Mouse (Mus musculus): ENCODE results near the gene Acap2. TPM values are rescaled to one million over a fixed set of nuclear protein-coding genes. Genes with fewer than 3 reads are reported as not detected.

Acap2 gene
- 17.0 and 23.8 TPM in 2 replicates for polyA plus RNA-seq (2012; rRNA removed)

GRCm38 (mm10) chr16:31200790-31201567, at the start of gene Acap2:
Gene Acap2, minus strand, starts transcription at chr16:31201245.

GRCm38 (mm10) chr16:31081125-31081664, 119.8 kb downstream of the Acap2 start, which contains the start of gene Xxylt1:
Gene Xxylt1, minus strand, starts transcription at chr16:31081432.

Other genes with a start within 250 kb of the Acap2 start
- gene Xxylt1, start 119.8 kb downstream of the Acap2 start, polyA plus RNA-seq (2012; rRNA removed) = 8.4 and 13.8 TPM in 2 replicates
- gene Ppp1r2, start 74.0 kb upstream of the Acap2 start, polyA plus RNA-seq (2012; rRNA removed) = 52.8 and 53.4 TPM in 2 replicates
- gene Apod, start 113.6 kb upstream of the Acap2 start, polyA plus RNA-seq (2012; rRNA removed) = 24.3 and 41.1 TPM in 2 replicates
- gene Bdh1, start 221.0 kb upstream of the Acap2 start, polyA plus RNA-seq (2012; rRNA removed) = 35.2 and 53.1 TPM in 2 replicates